In the genomic region with DNA sequence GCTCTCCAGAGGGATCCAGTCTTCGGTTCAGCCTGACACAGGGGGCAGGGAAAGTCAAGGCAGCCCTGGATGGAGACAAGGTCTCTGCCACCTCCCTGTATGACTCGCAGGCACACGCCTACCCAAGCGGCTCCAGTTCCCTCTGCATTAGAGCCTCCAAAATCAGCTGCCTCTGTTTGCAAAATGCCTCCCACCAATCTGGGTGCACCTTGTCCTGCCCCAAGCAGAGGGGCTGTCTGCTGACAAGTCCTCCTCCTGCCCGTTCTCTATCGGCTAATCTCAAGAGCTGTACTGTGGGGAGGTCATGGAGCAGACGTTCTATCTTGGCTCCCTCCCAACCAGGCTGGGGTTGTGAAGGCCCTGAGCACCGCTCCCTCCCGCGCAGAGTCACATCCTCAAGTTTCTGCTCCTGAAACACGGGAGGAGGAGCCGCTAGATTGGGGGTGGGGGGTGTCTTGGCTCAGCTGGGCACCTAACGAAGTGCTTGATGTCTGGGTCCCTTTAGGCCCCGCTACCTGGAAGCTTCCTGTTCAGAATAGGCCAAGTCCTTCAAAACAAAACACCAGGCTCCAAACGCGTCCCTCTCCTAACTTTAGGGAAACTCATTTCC, we compare ENCODE assay signal across 8 mouse cellular contexts. TPM values are rescaled to one million over a fixed set of nuclear protein-coding genes. Genes with fewer than 3 reads are reported as not detected.
DNase-seq lines count a peak whose midpoint lies in the region; ATAC-seq and TF ChIP-seq lines count a peak whose summit lies in the region.

No protein-coding gene starts in this region.

- peak; percentile 54 for DNase-seq in gastrocnemius, adult 2 months
- no peak for DNase-seq in gastrocnemius, postnatal 36 days
- DNase-seq in ZHBTc4 (ENCODE audit: low read depth, low spot score): peak; percentile 25
- DNase-seq in embryonic facial prominence, embryonic 11.5 days (ENCODE audit: low spot score): no peak
- peak; percentile 70 for DNase-seq in kidney, postnatal 14 days
- DNase-seq in lung, postnatal 4 days: peak; percentile 59 to 65

- no peaks in the 10 kb centered on the region for H3K9me3 ChIP-seq in embryonic facial prominence, embryonic 11.5 days (replicated peaks; ENCODE audit: control insufficient read depth, low read length)
- no peaks in the 10 kb centered on the region for H3K9me3 ChIP-seq in heart, embryonic 16.5 days (replicated peaks; ENCODE audit: control insufficient read depth, low read length)
- H3K9me3 ChIP-seq in stomach, embryonic 14.5 days (ENCODE audit: control insufficient read depth, low read depth, low read length): no peaks in the 10 kb centered on the region

- no peaks in the 10 kb centered on the region for H3K27me3 ChIP-seq in embryonic facial prominence, embryonic 11.5 days (ENCODE audit: control insufficient read depth, insufficient read depth, low read length)
- no peaks in the 10 kb centered on the region for H3K27me3 ChIP-seq in heart, embryonic 16.5 days (ENCODE audit: control insufficient read depth, insufficient read depth, low read length)
- H3K27me3 ChIP-seq in stomach, embryonic 14.5 days (ENCODE audit: control insufficient read depth, insufficient read depth, low read length): no peaks in the 10 kb centered on the region

- peak overlapping the region; percentile 100 for H3K4me3 ChIP-seq in gastrocnemius, adult 2 months
- H3K4me3 ChIP-seq in embryonic facial prominence, embryonic 11.5 days (ENCODE audit: low read depth, low read length): peak overlapping the region; percentile 98
- H3K4me3 ChIP-seq in heart, embryonic 16.5 days (ENCODE audit: low read length): peak overlapping the region; percentile 87
- H3K4me3 ChIP-seq in stomach, embryonic 14.5 days (ENCODE audit: low read depth, low read length): peak overlapping the region; percentile 59

- TF ChIP-seq CTCF in gastrocnemius, adult 2 months (IDR thresholded peaks at IDR 0.05): no peak

- no peaks in the 10 kb centered on the region; the same call in none of the 2 replicates for H3K36me3 ChIP-seq in embryonic facial prominence, embryonic 11.5 days (replicated peaks; ENCODE audit: control insufficient read depth, insufficient read depth, low read depth, low read length)
- H3K36me3 ChIP-seq in heart, embryonic 16.5 days (ENCODE audit: control insufficient read depth, insufficient read depth): peaks cover 20% of the 10 kb centered on the region
- H3K36me3 ChIP-seq in stomach, embryonic 14.5 days (ENCODE audit: control insufficient read depth, insufficient read depth, low read length): peaks cover 19% of the 10 kb centered on the region

- peak overlapping the region; percentile 95 for H3K27ac ChIP-seq in gastrocnemius, adult 2 months
- H3K27ac ChIP-seq in embryonic facial prominence, embryonic 11.5 days (replicated peaks; ENCODE audit: low read depth, low read length): no peak overlapping the region
- H3K27ac ChIP-seq in heart, embryonic 16.5 days (ENCODE audit: low read length): peak overlapping the region; percentile 80
- H3K27ac ChIP-seq in stomach, embryonic 14.5 days (ENCODE audit: low read length): peak overlapping the region; percentile 8; the same call in 1 of the 2 replicates

- peak overlapping the region; percentile 89 for H3K4me2 ChIP-seq in embryonic facial prominence, embryonic 11.5 days (ENCODE audit: low read depth, low read length)
- H3K4me2 ChIP-seq in heart, embryonic 16.5 days (ENCODE audit: low read depth, low read length): peak overlapping the region; percentile 77
- H3K4me2 ChIP-seq in stomach, embryonic 14.5 days (replicated peaks; ENCODE audit: low read depth, low read length): peak overlapping the region; percentile 83

- no peak for ATAC-seq in embryonic facial prominence, embryonic 11.5 days (replicated peaks; ENCODE audit: insufficient number of reproducible peaks, low FRiP score, low TSS enrichment, low read depth)
- ATAC-seq in heart, embryonic 16.5 days (replicated peaks; ENCODE audit: extremely low read depth, insufficient read depth, low FRiP score): peak; percentile 17
- no peak for ATAC-seq in stomach, embryonic 14.5 days (ENCODE audit: insufficient number of reproducible peaks, insufficient read depth, low FRiP score, low read depth)

- peaks cover 3% of the 10 kb centered on the region for H3K4me1 ChIP-seq in embryonic facial prominence, embryonic 11.5 days (ENCODE audit: control insufficient read depth, insufficient read depth, low read length)
- peaks cover 23% of the 10 kb centered on the region for H3K4me1 ChIP-seq in heart, embryonic 16.5 days (ENCODE audit: control insufficient read depth, insufficient read depth, low read length)
- H3K4me1 ChIP-seq in stomach, embryonic 14.5 days (ENCODE audit: control insufficient read depth, insufficient read depth, low read length): peaks cover 9% of the 10 kb centered on the region

- WGBS in embryonic facial prominence, embryonic 11.5 days: 15% methylated on average over 16 of the region's 16 CpGs
- 3% methylated on average over 16 of the region's 16 CpGs for WGBS in heart, embryonic 16.5 days
- 8% methylated on average over 16 of the region's 16 CpGs for WGBS in stomach, embryonic 14.5 days

- intact Hi-C loops in gastrocnemius, adult 2 months (cut with DNase I): loop anchor here (5.0 kb wide), 1 partner anchor 98 kb away; the partner anchor contains the start of gene Zc3h18
- intact Hi-C loops in gastrocnemius, postnatal 36 days (cut with DNase I): no loop called here

- peak overlapping the region; percentile 92 for H3K9ac ChIP-seq in embryonic facial prominence, embryonic 11.5 days (replicated peaks; ENCODE audit: low read length)
- H3K9ac ChIP-seq in heart, embryonic 16.5 days (ENCODE audit: low read length): peak overlapping the region; percentile 93
- H3K9ac ChIP-seq in stomach, embryonic 14.5 days (replicated peaks; ENCODE audit: low read depth, low read length): peak overlapping the region; percentile 58

RNA-seq across cellular contexts. Expression of gene Rnf166, which starts 0.8 kb away (rescaled TPM):
- 10 to 100 TPM; 30.4 to 32.6 TPM for total RNA-seq in gastrocnemius, adult 2 months (2021)
- total RNA-seq in gastrocnemius, postnatal 36 days (2021): 10 to 100 TPM; 29.2 to 30.6 TPM
- polyA plus RNA-seq in embryonic facial prominence, embryonic 11.5 days (2014; fragmentation: Nextera tagmentation; extraction: Ambion mirVana): 26.6 and 27.4 TPM in 2 replicates
- polyA plus RNA-seq in heart, embryonic 16.5 days (2015; fragmentation: Nextera tagmentation; extraction: Ambion mirVana): 42.1 and 48.6 TPM in 2 replicates
- polyA plus RNA-seq in stomach, embryonic 14.5 days (2014; fragmentation: Nextera tagmentation; extraction: Ambion mirVana): 31.5 and 34.3 TPM in 2 replicates

RNA-seq across cellular contexts. Expression of gene Ctu2, which starts 0.9 kb away (rescaled TPM):
- total RNA-seq in gastrocnemius, adult 2 months (2021): 1 to 10 TPM; 6.9 to 7.4 TPM
- 1 to 10 TPM; 5.0 to 5.7 TPM for total RNA-seq in gastrocnemius, postnatal 36 days (2021)
- 66.8 and 75.5 TPM in 2 replicates for polyA plus RNA-seq in embryonic facial prominence, embryonic 11.5 days (2014; fragmentation: Nextera tagmentation; extraction: Ambion mirVana)
- polyA plus RNA-seq in heart, embryonic 16.5 days (2015; fragmentation: Nextera tagmentation; extraction: Ambion mirVana): 25.2 and 27.8 TPM in 2 replicates
- 46.4 and 54.0 TPM in 2 replicates for polyA plus RNA-seq in stomach, embryonic 14.5 days (2014; fragmentation: Nextera tagmentation; extraction: Ambion mirVana)

RNA-seq across cellular contexts. Expression of gene Snai3, which starts 14.5 kb away (rescaled TPM):
- total RNA-seq in gastrocnemius, adult 2 months (2021): 10 to 100 TPM; 11.3 TPM
- 10 to 100 TPM in 1 of 2 experiments, 1 to 10 TPM in 1; 6.8 to 13.3 TPM for total RNA-seq in gastrocnemius, postnatal 36 days (2021)
- polyA plus RNA-seq in embryonic facial prominence, embryonic 11.5 days (2014; fragmentation: Nextera tagmentation; extraction: Ambion mirVana): 0.17 and 0.34 TPM in 2 replicates
- polyA plus RNA-seq in heart, embryonic 16.5 days (2015; fragmentation: Nextera tagmentation; extraction: Ambion mirVana): 2.8 and 3.6 TPM in 2 replicates
- polyA plus RNA-seq in stomach, embryonic 14.5 days (2014; fragmentation: Nextera tagmentation; extraction: Ambion mirVana): 0.39 and 0.46 TPM in 2 replicates

RNA-seq across cellular contexts. Expression of gene Mvd, which starts 31.8 kb away (rescaled TPM):
- 1 to 10 TPM; 5.1 to 6.4 TPM for total RNA-seq in gastrocnemius, adult 2 months (2021)
- total RNA-seq in gastrocnemius, postnatal 36 days (2021): 1 to 10 TPM; 3.9 to 4.1 TPM
- 41.0 and 42.2 TPM in 2 replicates for polyA plus RNA-seq in embryonic facial prominence, embryonic 11.5 days (2014; fragmentation: Nextera tagmentation; extraction: Ambion mirVana)
- 15.9 and 16.1 TPM in 2 replicates for polyA plus RNA-seq in heart, embryonic 16.5 days (2015; fragmentation: Nextera tagmentation; extraction: Ambion mirVana)
- 38.3 and 42.1 TPM in 2 replicates for polyA plus RNA-seq in stomach, embryonic 14.5 days (2014; fragmentation: Nextera tagmentation; extraction: Ambion mirVana)

RNA-seq across cellular contexts. Expression of gene Cyba, which starts 42.3 kb away (rescaled TPM):
- total RNA-seq in gastrocnemius, adult 2 months (2021): 1 to 10 TPM; 6.7 to 7.7 TPM
- 1 to 10 TPM; 7.5 to 7.7 TPM for total RNA-seq in gastrocnemius, postnatal 36 days (2021)
- polyA plus RNA-seq in embryonic facial prominence, embryonic 11.5 days (2014; fragmentation: Nextera tagmentation; extraction: Ambion mirVana): 62.2 and 63.5 TPM in 2 replicates
- 170 and 202 TPM in 2 replicates for polyA plus RNA-seq in heart, embryonic 16.5 days (2015; fragmentation: Nextera tagmentation; extraction: Ambion mirVana)
- 202 and 217 TPM in 2 replicates for polyA plus RNA-seq in stomach, embryonic 14.5 days (2014; fragmentation: Nextera tagmentation; extraction: Ambion mirVana)

Comparison
In these comparisons a context has a peak if more than half of its experiments do, and no peak if none do; other contexts are left out.
1. DNase-seq: peak in gastrocnemius, adult 2 months (single experiment), ZHBTc4 (single experiment), kidney, postnatal 14 days (single experiment) and lung, postnatal 4 days (2 of 2); none in gastrocnemius, postnatal 36 days (0 of 2) and embryonic facial prominence, embryonic 11.5 days (single experiment).
2. Peak in every context shown above with its lines, with median percentiles within 50 percentile points of each other: H3K4me3 ChIP-seq, H3K4me2 ChIP-seq and H3K9ac ChIP-seq.